Mouse (Mus musculus): ENCODE measurements around the gene AL732309.1. TPM values are rescaled to one million over a fixed set of nuclear protein-coding genes. Genes with fewer than 3 reads are reported as not detected.

Gene AL732309.1
- polyA plus RNA-seq, 1 experiment from 2014 or later: 4.0 TPM

- ATAC-seq (ENCODE audit: insufficient number of reproducible peaks, low FRiP score, low TSS enrichment, low read depth) (no peak), DNase-seq (ENCODE audit: low spot score) (no peak)
- Histone ChIP-seq H3K4me3 (ENCODE audit: low read depth, low read length) (peak within 1 kb of the TSS; percentile 85), H3K9ac (ENCODE audit: low read length) (peak within 1 kb of the TSS; percentile 82), H3K4me2 (ENCODE audit: low read depth, severe bottlenecking) (peak within 1 kb of the TSS; percentile 93), H3K4me1 (ENCODE audit: control insufficient read depth, insufficient read depth, low read length) (peaks cover 8% of the 10 kb centered on the region), H3K27me3 (ENCODE audit: control insufficient read depth, insufficient read depth, low read length) (no peaks in the 10 kb centered on the region), H3K36me3 (ENCODE audit: control insufficient read depth, insufficient read depth, low read length) (peaks cover 2% of the 10 kb centered on the region; the same call in 1 of the 2 replicates), H3K9me3 (ENCODE audit: control insufficient read depth, low read length) (no peaks in the 10 kb centered on the region), H3K27ac (replicated peaks; ENCODE audit: low read depth, low read length) (peak within 1 kb of the TSS; percentile 96)
- under 1% methylated on average over 17 of the region's 17 CpGs for WGBS
Measured at GRCm38 (mm10) chr2:25224492-25224765, 22.2 kb downstream of the AL732309.1 start, which contains the start of gene Tubb4b. TSS of gene Tubb4b (minus strand) at chr2:25224702.

GRCm38 (mm10) chr2:25223681-25224491 lies 22.8 kb downstream of the AL732309.1 start:
- peak overlapping the region; percentile 82 for H3K9ac ChIP-seq (ENCODE audit: low read length)
- peak overlapping the region; percentile 93 for H3K4me2 ChIP-seq (ENCODE audit: low read depth, severe bottlenecking)
- peak overlapping the region; percentile 85 for H3K4me3 ChIP-seq (ENCODE audit: low read depth, low read length)
- no peaks in the 10 kb centered on the region for H3K9me3 ChIP-seq (ENCODE audit: control insufficient read depth, low read length)
- no peaks in the 10 kb centered on the region for H3K27me3 ChIP-seq (ENCODE audit: control insufficient read depth, insufficient read depth, low read length)
- ATAC-seq (ENCODE audit: insufficient number of reproducible peaks, low FRiP score, low TSS enrichment, low read depth) (peak; percentile 16), DNase-seq (ENCODE audit: low spot score) (peak; percentile 36)
- H3K36me3 ChIP-seq (ENCODE audit: control insufficient read depth, insufficient read depth, low read length): peaks cover 2% of the 10 kb centered on the region; the same call in 1 of the 2 replicates
- 1% methylated on average over 53 of the region's 53 CpGs for WGBS
- H3K4me1 ChIP-seq (ENCODE audit: control insufficient read depth, insufficient read depth, low read length): peaks cover 8% of the 10 kb centered on the region
- peak overlapping the region; percentile 88 for H3K27ac ChIP-seq (replicated peaks; ENCODE audit: low read depth, low read length)

- DNase-seq (ENCODE audit: low spot score): no peak
- WGBS: 69% methylated on average over 5 of the region's 5 CpGs
Measured at GRCm38 (mm10) chr2:25221331-25221772, 25.3 kb downstream of the AL732309.1 start.

GRCm38 (mm10) chr2:25218445-25218844 lies 28.2 kb downstream of the AL732309.1 start, which contains the start of gene Fam166a:
TSS of gene Fam166a (plus strand) at chr2:25218745.
- ATAC-seq (ENCODE audit: insufficient number of reproducible peaks, low FRiP score, low TSS enrichment, low read depth): no peak
- no peak for DNase-seq (ENCODE audit: low spot score)
- Histone ChIP-seq H3K4me1 (ENCODE audit: control insufficient read depth, insufficient read depth, low read length) (peaks cover 3% of the 10 kb centered on the region; the same call in 1 of the 2 replicates), H3K9me3 (ENCODE audit: control insufficient read depth, low read length) (no peaks in the 10 kb centered on the region), H3K27me3 (ENCODE audit: control insufficient read depth, insufficient read depth, low read length) (no peaks in the 10 kb centered on the region), H3K4me3 (ENCODE audit: low read depth, low read length) (no peak within 1 kb of the TSS), H3K36me3 (ENCODE audit: control insufficient read depth, insufficient read depth, low read length) (peaks cover 2% of the 10 kb centered on the region; the same call in 1 of the 2 replicates), H3K27ac (replicated peaks; ENCODE audit: low read depth, low read length) (no peak within 1 kb of the TSS), H3K4me2 (ENCODE audit: low read depth, severe bottlenecking) (no peak within 1 kb of the TSS), H3K9ac (ENCODE audit: low read length) (no peak within 1 kb of the TSS)

More at GRCm38 (mm10) chr2:25221331-25221772, 25.3 kb downstream of the AL732309.1 start:
- Histone ChIP-seq H3K27me3 (ENCODE audit: control insufficient read depth, insufficient read depth, low read length) (no peaks in the 10 kb centered on the region), H3K9ac (ENCODE audit: low read length) (no peak overlapping the region), H3K9me3 (ENCODE audit: control insufficient read depth, low read length) (no peaks in the 10 kb centered on the region), H3K27ac (replicated peaks; ENCODE audit: low read depth, low read length) (no peak overlapping the region), H3K4me1 (ENCODE audit: control insufficient read depth, insufficient read depth, low read length) (peaks cover 8% of the 10 kb centered on the region), H3K4me2 (ENCODE audit: low read depth, severe bottlenecking) (no peak overlapping the region), H3K36me3 (ENCODE audit: control insufficient read depth, insufficient read depth, low read length) (peaks cover 2% of the 10 kb centered on the region; the same call in 1 of the 2 replicates), H3K4me3 (ENCODE audit: low read depth, low read length) (no peak overlapping the region)
- ATAC-seq (ENCODE audit: insufficient number of reproducible peaks, low FRiP score, low TSS enrichment, low read depth): no peak

GRCm38 (mm10) chr2:25217666-25218065 lies 29.0 kb downstream of the AL732309.1 start:
- ATAC-seq (ENCODE audit: insufficient number of reproducible peaks, low FRiP score, low TSS enrichment, low read depth): no peak
- 60% methylated on average over 2 of the region's 2 CpGs for WGBS
- H3K9ac ChIP-seq (ENCODE audit: low read length): no peak overlapping the region
- no peak overlapping the region for H3K4me2 ChIP-seq (ENCODE audit: low read depth, severe bottlenecking)
- H3K4me3 ChIP-seq (ENCODE audit: low read depth, low read length): no peak overlapping the region
- H3K4me1 ChIP-seq (ENCODE audit: control insufficient read depth, insufficient read depth, low read length): no peaks in the 10 kb centered on the region
- peaks cover 2% of the 10 kb centered on the region; the same call in 1 of the 2 replicates for H3K36me3 ChIP-seq (ENCODE audit: control insufficient read depth, insufficient read depth, low read length)
- H3K27ac ChIP-seq (replicated peaks; ENCODE audit: low read depth, low read length): no peak overlapping the region
- no peaks in the 10 kb centered on the region for H3K27me3 ChIP-seq (ENCODE audit: control insufficient read depth, insufficient read depth, low read length)
- no peaks in the 10 kb centered on the region for H3K9me3 ChIP-seq (ENCODE audit: control insufficient read depth, low read length)
- DNase-seq (ENCODE audit: low spot score): no peak

- WGBS: 82% methylated on average over 3 of the region's 3 CpGs
- Histone ChIP-seq H3K4me1 (ENCODE audit: control insufficient read depth, insufficient read depth, low read length) (peaks cover 10% of the 10 kb centered on the region), H3K9ac (ENCODE audit: low read length) (no peak within 1 kb of the TSS), H3K36me3 (ENCODE audit: control insufficient read depth, insufficient read depth, low read length) (no peaks in the 10 kb centered on the region), H3K27me3 (ENCODE audit: control insufficient read depth, insufficient read depth, low read length) (no peaks in the 10 kb centered on the region), H3K9me3 (ENCODE audit: control insufficient read depth, low read length) (no peaks in the 10 kb centered on the region), H3K27ac (replicated peaks; ENCODE audit: low read depth, low read length) (no peak within 1 kb of the TSS), H3K4me3 (ENCODE audit: low read depth, low read length) (no peak within 1 kb of the TSS), H3K4me2 (ENCODE audit: low read depth, severe bottlenecking) (no peak within 1 kb of the TSS)
- ATAC-seq (ENCODE audit: insufficient number of reproducible peaks, low FRiP score, low TSS enrichment, low read depth) (no peak), DNase-seq (ENCODE audit: low spot score) (no peak)
Measured at GRCm38 (mm10) chr2:25214444-25214843, 32.2 kb downstream of the AL732309.1 start, which contains the start of gene Stpg3. TSS of gene Stpg3 (minus strand) at chr2:25214637.

- H3K36me3 ChIP-seq (ENCODE audit: control insufficient read depth, insufficient read depth, low read length): 0 out of 2 replicates have a peak, but pooled peaks cover 2% of the 10 kb centered on the region
- no peak overlapping the region for H3K4me3 ChIP-seq (ENCODE audit: low read depth, low read length)
- no peaks in the 10 kb centered on the region for H3K9me3 ChIP-seq (ENCODE audit: control insufficient read depth, low read length)
- no peaks in the 10 kb centered on the region for H3K27me3 ChIP-seq (ENCODE audit: control insufficient read depth, insufficient read depth, low read length)
- ATAC-seq (ENCODE audit: insufficient number of reproducible peaks, low FRiP score, low TSS enrichment, low read depth) (no peak), DNase-seq (ENCODE audit: low spot score) (no peak)
- peaks cover 10% of the 10 kb centered on the region for H3K4me1 ChIP-seq (ENCODE audit: control insufficient read depth, insufficient read depth, low read length)
- 65% methylated on average over 23 of the region's 23 CpGs for WGBS
- H3K27ac ChIP-seq (replicated peaks; ENCODE audit: low read depth, low read length): no peak overlapping the region
- H3K9ac ChIP-seq (ENCODE audit: low read length): no peak overlapping the region
- H3K4me2 ChIP-seq (ENCODE audit: low read depth, severe bottlenecking): no peak overlapping the region
Measured at GRCm38 (mm10) chr2:25213266-25213865, 33.3 kb downstream of the AL732309.1 start.

- H3K36me3 ChIP-seq (ENCODE audit: control insufficient read depth, insufficient read depth, low read length): peaks cover 7% of the 10 kb centered on the region; the same call in 1 of the 2 replicates
- no peaks in the 10 kb centered on the region for H3K9me3 ChIP-seq (ENCODE audit: control insufficient read depth, low read length)
- H3K4me3 ChIP-seq (ENCODE audit: low read depth, low read length): peak within 1 kb of the TSS; percentile 91
- peak; percentile 92 for ATAC-seq (ENCODE audit: insufficient number of reproducible peaks, low FRiP score, low TSS enrichment, low read depth)
- peak; percentile 95 for DNase-seq (ENCODE audit: low spot score)
- H3K27ac ChIP-seq (replicated peaks; ENCODE audit: low read depth, low read length): peak within 1 kb of the TSS; percentile 83
- peaks cover 10% of the 10 kb centered on the region for H3K4me1 ChIP-seq (ENCODE audit: control insufficient read depth, insufficient read depth, low read length)
- H3K27me3 ChIP-seq (ENCODE audit: control insufficient read depth, insufficient read depth, low read length): no peaks in the 10 kb centered on the region
- WGBS: under 1% methylated on average over 44 of the region's 44 CpGs
- peak within 1 kb of the TSS; percentile 92 for H3K4me2 ChIP-seq (ENCODE audit: low read depth, severe bottlenecking)
- peak within 1 kb of the TSS; percentile 85 for H3K9ac ChIP-seq (ENCODE audit: low read length)
Measured at GRCm38 (mm10) chr2:25211121-25211670, 35.5 kb downstream of the AL732309.1 start, which contains the start of gene Nelfb. TSS of gene Nelfb (minus strand) at chr2:25211489.

All from limb, embryonic 11.5 days (tissue).